Mouse (Mus musculus) erythroblast, adult 5-6 weeks (primary cell): ENCODE data around the gene Vmn2r85. TPM values are rescaled to one million over a fixed set of nuclear protein-coding genes. Genes with fewer than 3 reads are reported as not detected.
"Not testable (repeated sequence)": the region's sequence is repeated elsewhere in the genome, so short reads cannot be mapped to it uniquely, and the experiment has no call there.

Source experiments
- ATAC-seq: replicated peaks from 2 replicates; pipeline ENCODE4 v1.8.0; 2016; ENCODE audit warnings: moderate number of reproducible peaks, mild to moderate bottlenecking, moderate TSS enrichment, inconsistent platforms; ENCODE audit not compliant: poor library complexity, low FRiP score, severe bottlenecking
- total RNA-seq, 2 experiments: library from RNA; stranded (forward) in 1 of 2; stranded (reverse) in 1 of 2; fragments of 150-400 nt in 1 of 2; fragments of 200-764, 138-1000 nt in 1 of 2; gene quantifications; 2 replicates each; pipeline versions ENCODE4 v1.2.3 to v1.2.4; 2015 to 2017; ENCODE audit warnings: low replicate concordance in 2 of 2

The Vmn2r85 gene
- total RNA-seq (2015; ENCODE audit: low replicate concordance) (not detected in 2 replicates), total RNA-seq (2017; ENCODE audit: low replicate concordance) (not detected in 2 replicates)

DNA sequence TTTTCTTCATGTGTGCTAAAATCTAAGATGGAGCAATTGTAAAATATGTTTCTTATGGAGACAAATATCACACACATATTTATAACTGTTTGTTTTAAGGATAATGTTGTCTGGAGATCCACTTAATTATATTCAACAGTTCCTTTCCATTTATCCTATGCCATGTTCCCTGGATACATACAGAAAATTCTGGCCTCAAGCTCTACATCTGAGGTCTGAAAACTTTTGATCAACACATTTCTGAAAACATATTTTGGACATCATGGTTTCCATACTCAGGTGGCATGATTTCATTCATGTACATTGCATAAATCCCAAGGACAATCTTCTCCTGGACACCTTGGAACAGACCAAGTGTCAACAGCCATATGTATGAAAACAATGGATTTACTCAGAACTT lies at the start of gene Vmn2r85:
Vmn2r85 (minus strand) TSS at position 101 of the 400 bp plus-strand sequence.
- not testable (repeated sequence) for ATAC-seq

DNA sequence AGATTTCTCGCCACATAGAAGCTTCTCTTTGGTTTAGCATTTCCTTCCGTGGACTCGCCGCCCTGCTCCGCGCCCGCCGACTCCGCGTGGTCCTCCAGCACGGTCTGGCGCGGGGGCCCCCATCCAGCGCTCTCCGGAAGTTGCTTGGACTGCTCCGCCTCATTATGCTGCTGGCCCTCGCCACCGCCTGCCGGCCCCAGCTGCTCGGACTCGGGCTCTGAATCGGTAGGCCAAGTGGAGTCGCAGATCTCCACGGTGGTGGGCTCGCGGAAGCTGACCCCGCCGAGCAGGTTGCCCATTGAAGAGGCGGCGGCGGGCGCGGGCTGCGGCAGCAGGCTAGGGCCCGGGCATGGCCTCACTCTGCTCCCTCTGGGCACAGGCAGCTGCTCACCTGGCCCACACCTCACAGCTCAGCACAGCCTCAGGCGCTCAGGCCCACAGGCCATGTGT lies 40.8 kb upstream of the Vmn2r85 start:
- no peak for ATAC-seq

- not testable (repeated sequence) for ATAC-seq
Measured at GRCm38 (mm10) chr10:130455950-130456349, 26.4 kb upstream of the Vmn2r85 start, which contains the start of gene Vmn2r86. TSS of gene Vmn2r86 (minus strand) at chr10:130456050.

DNA sequence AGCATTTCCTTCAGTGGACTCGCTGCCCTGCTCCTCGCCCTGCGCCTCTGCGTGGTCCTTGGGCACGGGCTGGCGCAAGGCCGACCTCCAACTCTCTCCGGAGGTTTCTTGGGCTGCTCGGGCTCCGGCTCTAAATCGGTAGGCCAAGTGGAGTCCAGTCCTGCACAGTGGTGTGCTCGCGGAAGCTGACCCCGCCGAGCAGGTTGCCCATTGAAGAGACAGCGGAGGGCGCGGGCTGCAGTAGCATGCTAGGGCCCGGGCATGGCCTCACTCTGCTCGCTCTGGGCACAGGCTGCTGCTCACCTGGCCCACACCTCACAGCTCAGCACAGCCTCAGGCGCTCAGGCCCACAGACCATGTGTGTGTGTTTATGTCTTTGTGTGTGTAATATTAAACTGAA lies 15.3 kb upstream of the Vmn2r85 start:
- no peak; the same call in 1 of the 2 replicates for ATAC-seq

DNA sequence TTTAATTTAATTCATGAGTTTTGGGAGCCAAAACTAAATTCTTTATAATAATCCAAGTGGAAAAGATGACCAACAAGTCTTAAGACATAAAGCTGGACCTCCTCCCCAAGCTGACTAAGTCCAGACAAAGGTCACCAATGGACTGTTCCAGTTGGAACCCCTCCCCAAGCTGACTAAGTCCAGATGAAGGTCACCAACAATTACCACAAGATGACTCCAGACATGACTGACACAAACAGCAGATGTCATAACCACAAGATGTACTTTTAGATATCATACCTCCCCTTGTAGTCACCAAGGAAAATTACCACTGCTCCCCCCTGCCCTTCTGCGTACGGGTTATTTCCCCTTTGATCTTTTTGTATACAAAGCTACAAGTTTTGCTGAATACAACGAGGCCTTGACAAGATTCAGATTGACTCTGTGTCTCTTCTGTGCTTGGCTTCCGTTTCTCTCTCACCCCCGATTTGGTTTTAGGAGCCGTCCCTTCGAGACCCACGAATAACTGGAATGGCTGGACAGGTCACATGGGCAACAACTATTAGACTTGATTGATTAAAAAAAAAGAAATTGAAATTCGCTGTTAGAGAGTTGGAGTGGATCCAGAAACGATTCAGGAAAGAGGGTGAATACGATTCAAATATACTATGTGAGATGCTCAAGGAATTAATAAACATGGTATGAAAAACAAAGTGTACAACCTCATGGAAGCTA lies 4.8 kb upstream of the Vmn2r85 start:
- ATAC-seq = not testable (repeated sequence)

DNA sequence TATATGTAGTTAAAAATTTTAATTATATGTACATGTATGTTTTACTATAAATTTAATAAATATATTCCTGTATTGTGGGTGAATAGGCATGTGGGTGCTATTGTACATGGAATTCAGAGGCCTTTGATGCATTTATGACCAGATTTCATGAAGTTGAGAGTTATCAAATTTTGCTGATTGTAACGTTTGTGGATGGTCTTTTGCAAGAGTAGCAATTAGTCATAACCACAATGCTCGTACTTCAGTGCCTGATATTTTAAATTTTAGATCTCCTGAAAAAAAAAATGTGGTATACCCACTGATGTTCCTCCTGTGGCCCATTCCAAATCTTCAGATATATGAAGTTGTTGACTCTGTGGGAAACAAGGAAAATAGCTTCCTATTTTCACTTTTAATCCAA lies 7.1 kb downstream of the Vmn2r85 start:
- not testable (repeated sequence) for ATAC-seq

GRCm38 (mm10) chr10:130420401-130420800 lies 9.1 kb downstream of the Vmn2r85 start:
- no peak for ATAC-seq

DNA sequence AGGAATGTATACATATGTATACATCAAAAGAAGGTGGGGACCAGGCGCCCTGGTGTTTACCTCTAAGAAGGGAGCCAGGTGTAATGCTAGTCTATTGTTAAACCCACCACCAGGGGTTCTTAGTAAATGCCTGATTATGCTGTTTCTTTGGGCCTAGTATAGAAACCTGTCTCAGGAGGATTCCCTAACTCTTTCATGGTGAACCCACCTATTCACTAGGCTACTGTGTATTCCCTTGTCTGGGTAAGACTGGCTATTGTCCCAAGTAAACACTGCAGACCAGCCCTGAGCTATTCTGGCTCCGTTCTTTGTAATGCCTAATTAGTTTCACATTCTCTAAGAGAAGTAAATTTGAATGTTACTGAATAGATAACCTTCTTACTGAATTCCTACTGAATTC lies 9.5 kb downstream of the Vmn2r85 start:
- ATAC-seq = not testable (repeated sequence)

DNA sequence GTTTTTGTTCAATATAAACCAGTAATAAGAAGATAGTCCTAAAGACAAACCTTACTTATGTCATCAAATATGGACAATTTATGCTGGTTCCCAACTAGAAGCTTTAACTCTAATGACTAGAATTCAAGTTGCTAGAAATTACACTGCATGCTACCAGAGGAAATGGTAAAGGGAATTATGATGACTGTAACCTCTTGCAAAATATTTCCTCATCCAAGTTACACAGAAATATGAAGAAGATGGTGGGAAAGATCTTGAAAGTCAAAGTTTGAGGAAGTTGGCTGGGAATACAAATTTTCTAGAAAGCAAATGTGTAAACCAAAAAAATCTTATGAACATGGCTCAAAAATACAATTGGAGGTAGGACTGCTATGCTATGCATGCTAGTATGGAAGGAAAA lies 13.2 kb downstream of the Vmn2r85 start:
- ATAC-seq = not testable (repeated sequence)

- not testable (repeated sequence) for ATAC-seq
Measured at GRCm38 (mm10) chr10:130412167-130412698, 17.3 kb downstream of the Vmn2r85 start.

- ATAC-seq = no peak
Measured at GRCm38 (mm10) chr10:130394232-130394631, 35.3 kb downstream of the Vmn2r85 start, which contains the start of gene Vmn2r84. TSS of gene Vmn2r84 (minus strand) at chr10:130394332.

DNA sequence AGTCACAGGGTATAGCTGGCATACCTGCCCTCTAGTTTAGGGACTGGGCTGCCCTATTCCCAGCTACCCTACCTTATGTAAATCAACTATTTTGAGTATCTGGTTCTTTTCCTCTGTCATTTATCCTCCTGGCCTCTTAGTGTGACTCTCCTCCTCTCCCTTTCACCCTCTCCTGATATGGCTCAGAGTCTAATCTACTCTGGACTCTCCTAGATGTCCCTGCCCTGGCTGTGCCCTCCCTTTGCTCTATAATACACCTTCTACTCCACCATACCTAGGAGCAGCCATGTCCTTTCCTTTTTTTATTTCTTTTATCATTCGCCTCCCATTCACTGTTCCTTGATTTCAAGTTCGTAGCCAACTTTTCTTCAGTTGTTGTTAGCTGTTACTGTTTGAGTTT lies 54.4 kb downstream of the Vmn2r85 start:
- peak; percentile 60 for ATAC-seq

- peak; percentile 81 for ATAC-seq
Measured at GRCm38 (mm10) chr10:130372491-130373173, 56.9 kb downstream of the Vmn2r85 start.

- no peak for ATAC-seq
Measured at GRCm38 (mm10) chr10:130371644-130372043, 57.9 kb downstream of the Vmn2r85 start.

DNA sequence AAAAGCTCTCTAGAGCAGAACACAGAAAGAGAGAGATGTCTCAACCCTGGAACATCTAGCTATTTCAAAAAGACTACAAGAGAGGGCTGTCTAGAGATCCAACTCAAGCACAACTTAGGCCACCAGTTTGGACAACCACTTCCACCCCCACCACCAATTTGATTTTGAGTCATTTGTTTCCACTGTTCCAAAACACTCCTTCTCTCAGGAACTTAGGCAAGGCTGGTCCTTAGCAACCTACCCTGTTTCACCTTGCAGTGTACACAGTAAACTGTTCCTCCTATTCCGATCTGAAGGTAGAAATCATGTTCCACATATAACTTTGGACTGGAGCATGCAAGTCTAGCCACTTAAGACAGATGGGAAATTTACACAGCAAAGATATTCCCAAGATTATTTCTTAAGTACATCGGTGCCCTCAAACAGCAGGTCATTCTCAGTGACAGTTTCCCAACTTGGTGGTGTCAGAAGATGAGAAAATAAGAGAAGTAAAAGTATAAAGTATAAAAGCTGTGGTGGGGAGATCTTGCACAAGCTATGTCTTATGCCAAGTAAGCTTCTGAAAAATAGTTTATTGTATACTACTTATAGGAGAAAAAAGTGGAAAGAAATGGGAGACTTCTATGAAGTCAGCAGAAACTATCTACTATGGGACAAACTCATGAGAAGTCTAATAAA lies 59.4 kb downstream of the Vmn2r85 start:
- ATAC-seq = no peak

DNA sequence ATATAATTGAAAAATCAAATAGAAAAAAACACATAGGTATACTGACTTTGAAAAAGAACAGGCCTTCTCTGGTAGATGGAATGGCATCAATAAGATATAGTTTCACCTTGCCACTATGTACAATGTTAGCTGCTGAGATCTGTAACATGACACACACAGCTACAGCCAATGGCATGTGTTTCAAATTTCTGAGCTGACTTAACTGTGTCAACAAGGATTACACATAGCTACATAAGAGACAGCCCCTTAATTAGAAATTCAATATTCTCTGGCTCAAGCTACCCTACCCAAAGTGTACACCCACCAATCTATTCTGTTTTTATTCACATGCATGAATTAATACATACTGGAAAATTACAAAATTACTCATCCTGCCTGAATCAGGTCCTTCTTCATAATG lies 61.1 kb downstream of the Vmn2r85 start:
- no peak for ATAC-seq

DNA sequence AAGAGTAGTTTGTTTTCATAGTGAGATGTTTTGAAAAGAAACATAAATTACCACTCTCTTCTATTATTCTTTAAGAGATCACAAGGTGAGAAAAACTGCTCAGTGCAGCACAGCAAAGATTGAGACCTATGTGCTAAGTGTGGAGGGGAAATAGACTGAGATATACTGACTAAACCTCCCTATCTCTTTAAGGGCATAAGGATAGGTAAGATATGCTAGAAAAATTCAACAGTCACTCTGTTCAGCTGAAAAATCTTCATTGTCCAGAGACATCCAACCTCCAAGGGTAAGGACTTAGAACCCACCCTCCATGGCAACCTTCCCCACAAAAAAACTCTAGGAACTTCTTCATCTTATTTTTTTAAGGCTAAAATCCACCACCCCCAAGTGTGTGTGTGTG lies 64.7 kb downstream of the Vmn2r85 start:
- ATAC-seq = no peak
